Mouse (Mus musculus) inflammation-experienced regulatory T-cells, adult 6 months (primary cell): ENCODE results near the gene Fndc3b. TPM values are rescaled to one million over a fixed set of nuclear protein-coding genes. Genes with fewer than 3 reads are reported as not detected.

Source experiments
- ATAC-seq: one replicate; pipeline ENCODE4 v1.8.0; 2017
- polyA plus RNA-seq, 3 experiments: library from polyadenylated mRNA; unstranded; fragments of 100-300 nt; shearing (Covaris generic); gene quantifications; one replicate each; pipeline ENCODE4 v1.2.1; 2017

Gene Fndc3b
- polyA plus RNA-seq, 3 experiments from 2014 or later = 0.26 to 0.42 (median 0.28) TPM

GRCm38 (mm10) chr3:27588604-27589003 lies 122.5 kb downstream of the Fndc3b start:
- no peak for ATAC-seq

GRCm38 (mm10) chr3:27584607-27585605 lies 126.2 kb downstream of the Fndc3b start:
- ATAC-seq = no peak

GRCm38 (mm10) chr3:27581931-27582840 lies 128.9 kb downstream of the Fndc3b start:
- no peak for ATAC-seq

- no peak for ATAC-seq
Measured at GRCm38 (mm10) chr3:27580956-27581355, 130.2 kb downstream of the Fndc3b start.

- no peak for ATAC-seq
Measured at GRCm38 (mm10) chr3:27579894-27580613, 131.1 kb downstream of the Fndc3b start.

- ATAC-seq = no peak
Measured at GRCm38 (mm10) chr3:27579229-27579628, 131.9 kb downstream of the Fndc3b start.

GRCm38 (mm10) chr3:27577349-27578025 lies 133.6 kb downstream of the Fndc3b start:
- no peak for ATAC-seq

- ATAC-seq = no peak
Measured at GRCm38 (mm10) chr3:27574241-27574640, 136.9 kb downstream of the Fndc3b start.

- ATAC-seq = no peak
Measured at GRCm38 (mm10) chr3:27573458-27573857, 137.6 kb downstream of the Fndc3b start.

- no peak for ATAC-seq
Measured at GRCm38 (mm10) chr3:27572305-27572704, 138.8 kb downstream of the Fndc3b start.

- no peak for ATAC-seq
Measured at GRCm38 (mm10) chr3:27565314-27565713, 145.8 kb downstream of the Fndc3b start.

- ATAC-seq = no peak
Measured at GRCm38 (mm10) chr3:27563047-27563624, 148.0 kb downstream of the Fndc3b start.

GRCm38 (mm10) chr3:27562476-27562875 lies 148.6 kb downstream of the Fndc3b start:
- ATAC-seq = no peak

GRCm38 (mm10) chr3:27561921-27562320 lies 149.2 kb downstream of the Fndc3b start:
- ATAC-seq = no peak

GRCm38 (mm10) chr3:27559316-27559715 lies 151.8 kb downstream of the Fndc3b start:
- ATAC-seq = no peak

- ATAC-seq = no peak
Measured at GRCm38 (mm10) chr3:27557100-27558004, 153.8 kb downstream of the Fndc3b start.

GRCm38 (mm10) chr3:27555401-27555940 lies 155.6 kb downstream of the Fndc3b start:
- no peak for ATAC-seq

- ATAC-seq = no peak
Measured at GRCm38 (mm10) chr3:27554325-27554724, 156.8 kb downstream of the Fndc3b start.

GRCm38 (mm10) chr3:27553781-27554180 lies 157.3 kb downstream of the Fndc3b start:
- ATAC-seq = no peak

GRCm38 (mm10) chr3:27551005-27551404 lies 160.1 kb downstream of the Fndc3b start:
- no peak for ATAC-seq
